Mouse (Mus musculus) limb, embryonic 15.5 days (tissue): ENCODE measurements around the gene Dapk2. TPM values are rescaled to one million over a fixed set of nuclear protein-coding genes. Genes with fewer than 3 reads are reported as not detected.

ENCODE experiments used
- ATAC-seq: fragments of 200-750 bp; cut with Nextera tagmentation; 2 replicates; pipeline ENCODE4 v1.8.0; 2017; ENCODE audit warnings: low read depth, moderate TSS enrichment; ENCODE audit not compliant: insufficient number of reproducible peaks, low FRiP score, low TSS enrichment
- H3K27ac ChIP-seq: fragments of 300-500 bp; sonication (generic); 2 replicates; pipeline ENCODE4 v1.5.1; 2015; ENCODE audit warnings: moderate library complexity, mild to moderate bottlenecking, inconsistent platforms
- H3K27me3 ChIP-seq: fragments of 300-500 bp; sonication (generic); 2 replicates; pipeline ENCODE4 v1.6.1; 2015; ENCODE audit warnings: inconsistent platforms
- H3K36me3 ChIP-seq: fragments of 300-500 bp; sonication (generic); 2 replicates; pipeline ENCODE4 v1.6.1; 2015; ENCODE audit warnings: inconsistent platforms
- H3K4me1 ChIP-seq: fragments of 300-500 bp; sonication (generic); 2 replicates; pipeline ENCODE4 v1.6.1; 2015; ENCODE audit warnings: inconsistent platforms
- H3K4me2 ChIP-seq: fragments of 300-500 bp; sonication (generic); 2 replicates; pipeline ENCODE4 v1.6.1; 2015; ENCODE audit warnings: mild to moderate bottlenecking, inconsistent platforms
- H3K4me3 ChIP-seq: fragments of 300-500 bp; sonication (generic); 2 replicates; pipeline ENCODE4 v1.5.1; 2015; ENCODE audit warnings: mild to moderate bottlenecking, inconsistent platforms
- H3K9ac ChIP-seq: fragments of 300-500 bp; sonication (generic); 2 replicates; pipeline ENCODE4 v1.6.1; 2015; ENCODE audit warnings: inconsistent platforms
- H3K9me3 ChIP-seq: fragments of 300-500 bp; sonication (generic); 2 replicates; pipeline ENCODE4 v1.6.1; 2016; ENCODE audit warnings: inconsistent platforms
- WGBS: fragments of 180-500 bp; shearing (Covaris S2); methylation state at CpG from one replicate; pipeline ENCODE4 v1.1.7; 2015; 5-methylcytosine and 5-hydroxymethylcytosine counted together
- polyA plus RNA-seq: library from polyadenylated mRNA; unstranded; fragments of >200 nt; fragmentation: Nextera tagmentation; extraction: Ambion mirVana; gene quantifications from 2 replicates; pipeline ENCODE4 v1.2.1, GENCODE M21; 2015

The Dapk2 gene
- polyA plus RNA-seq, 1 experiment from 2014 or later, result 4.6 TPM

DNA sequence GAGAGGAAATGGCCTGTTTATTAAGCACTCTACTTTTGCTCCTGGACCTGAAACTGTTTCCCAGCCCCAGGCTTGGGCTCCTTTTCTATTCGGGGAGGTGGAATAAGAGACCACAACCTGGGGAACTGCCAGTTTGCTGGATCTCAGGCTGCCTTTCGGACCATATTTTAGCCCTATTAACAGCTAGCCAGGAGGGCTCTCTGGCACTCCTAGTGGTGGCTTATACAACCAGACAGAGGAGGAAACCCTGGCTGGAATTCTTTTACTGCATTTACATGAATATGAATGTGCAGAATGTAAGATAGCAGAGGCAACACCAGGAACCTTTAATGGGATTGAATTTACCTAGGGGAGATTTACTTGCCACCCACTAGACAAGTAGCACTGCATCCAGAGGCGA lies 83.0 kb downstream of the Dapk2 start:
- H3K27me3 ChIP-seq, result no peaks in the 10 kb centered on the region
- H3K4me1 ChIP-seq, result peaks cover 18% of the 10 kb centered on the region
- ATAC-seq, result no peak
- no peak overlapping the region for H3K9ac ChIP-seq
- H3K9me3 ChIP-seq, result no peaks in the 10 kb centered on the region
- no peak overlapping the region for H3K27ac ChIP-seq
- H3K4me2 ChIP-seq, result no peak overlapping the region
- 41% methylated on average over 3 of the region's 3 CpGs for WGBS
- H3K36me3 ChIP-seq, result no peaks in the 10 kb centered on the region
- no peak overlapping the region for H3K4me3 ChIP-seq

DNA sequence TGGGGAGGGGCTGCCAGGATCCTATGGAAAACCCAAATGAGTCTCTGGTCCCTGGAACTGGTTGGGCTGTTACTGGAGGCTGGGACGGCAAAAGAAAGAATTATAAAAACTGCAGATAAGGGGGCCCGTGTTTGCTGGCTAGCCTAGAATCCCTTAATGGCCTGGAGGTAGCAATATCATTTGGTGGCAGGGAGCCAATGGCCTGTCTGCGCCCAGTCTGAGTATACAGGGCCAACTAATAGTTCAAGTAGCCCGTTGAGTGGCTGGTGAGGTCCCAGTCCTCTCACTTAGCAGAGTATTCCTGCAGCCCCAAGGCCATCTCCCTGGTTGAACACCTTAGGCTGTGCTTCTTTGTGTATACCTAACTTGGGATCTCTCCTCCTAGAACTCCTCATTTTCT lies 83.7 kb downstream of the Dapk2 start:
- Histone ChIP-seq H3K9ac (no peak overlapping the region), H3K4me3 (no peak overlapping the region), H3K4me1 (peaks cover 18% of the 10 kb centered on the region), H3K27ac (no peak overlapping the region), H3K4me2 (no peak overlapping the region), H3K36me3 (no peaks in the 10 kb centered on the region), H3K27me3 (no peaks in the 10 kb centered on the region), H3K9me3 (no peaks in the 10 kb centered on the region)
- 64% methylated on average over 4 of the region's 4 CpGs for whole genome bisulfite sequencing
- no peak for ATAC-seq

DNA sequence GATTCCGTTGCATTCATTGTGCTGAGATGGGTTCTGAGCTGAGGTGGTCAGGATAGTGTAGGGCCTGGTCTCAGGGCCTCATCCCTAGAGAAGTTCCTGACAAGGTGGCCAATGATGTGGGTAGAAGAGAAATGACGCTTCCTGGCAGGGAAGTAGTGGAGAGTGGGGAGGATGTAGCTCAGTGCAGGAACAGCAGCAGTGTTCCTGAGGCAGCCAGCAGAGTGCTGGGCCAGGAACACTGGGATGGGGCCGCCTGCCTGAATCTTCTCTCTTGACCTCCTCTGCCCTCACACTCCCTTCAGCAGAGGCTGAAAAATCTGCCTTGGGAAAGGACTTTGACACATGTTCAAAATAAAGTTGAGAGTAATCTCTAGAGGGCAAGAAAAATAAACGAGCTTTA lies 85.2 kb downstream of the Dapk2 start:
- Histone ChIP-seq H3K4me2 (no peak overlapping the region), H3K9ac (no peak overlapping the region), H3K27ac (no peak overlapping the region), H3K4me1 (peaks cover 18% of the 10 kb centered on the region), H3K36me3 (no peaks in the 10 kb centered on the region), H3K27me3 (no peaks in the 10 kb centered on the region), H3K9me3 (no peaks in the 10 kb centered on the region), H3K4me3 (no peak overlapping the region)
- no peak for ATAC-seq
- 67% methylated on average over 4 of the region's 4 CpGs for WGBS

DNA sequence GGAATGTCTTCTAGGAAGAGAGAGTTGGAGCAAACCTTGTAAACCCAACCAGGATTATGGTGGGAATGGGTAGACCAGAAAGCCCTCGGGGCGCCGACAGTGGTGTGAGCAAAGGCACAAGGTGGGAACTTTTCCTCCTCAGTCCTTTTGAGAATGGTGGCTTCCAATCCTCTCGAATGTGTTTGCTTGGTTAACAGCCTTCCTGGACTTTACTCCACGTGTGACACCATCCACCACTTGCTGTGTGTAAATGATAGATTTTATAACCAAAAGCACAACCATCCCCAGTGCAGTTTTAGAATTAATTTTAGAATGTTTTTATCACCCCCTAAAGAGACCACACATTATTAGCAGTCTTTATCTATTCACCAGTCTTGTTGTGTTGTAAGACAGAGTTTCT lies 86.1 kb downstream of the Dapk2 start:
- no peak for ATAC-seq
- Histone ChIP-seq H3K9me3 (no peaks in the 10 kb centered on the region), H3K27ac (no peak overlapping the region), H3K4me1 (peaks cover 18% of the 10 kb centered on the region), H3K4me2 (no peak overlapping the region), H3K27me3 (no peaks in the 10 kb centered on the region), H3K9ac (no peak overlapping the region), H3K4me3 (no peak overlapping the region), H3K36me3 (no peaks in the 10 kb centered on the region)
- WGBS, result 80% methylated on average over 5 of the region's 5 CpGs

- H3K36me3 ChIP-seq, result no peaks in the 10 kb centered on the region
- H3K4me1 ChIP-seq, result peaks cover 9% of the 10 kb centered on the region
- no peak overlapping the region for H3K9ac ChIP-seq
- no peak for ATAC-seq
- WGBS, result 56% methylated on average over 4 of the region's 4 CpGs
- H3K27me3 ChIP-seq, result no peaks in the 10 kb centered on the region
- H3K27ac ChIP-seq, result no peak overlapping the region
- no peak overlapping the region for H3K4me3 ChIP-seq
- H3K9me3 ChIP-seq, result no peaks in the 10 kb centered on the region
- H3K4me2 ChIP-seq, result no peak overlapping the region
Measured at GRCm38 (mm10) chr9:66245707-66246106, 87.7 kb downstream of the Dapk2 start.

GRCm38 (mm10) chr9:66249281-66249680 lies 91.3 kb downstream of the Dapk2 start:
- Histone ChIP-seq H3K9me3 (no peaks in the 10 kb centered on the region), H3K27ac (no peak overlapping the region), H3K4me2 (no peak overlapping the region), H3K4me1 (peaks cover 7% of the 10 kb centered on the region), H3K27me3 (no peaks in the 10 kb centered on the region), H3K36me3 (no peaks in the 10 kb centered on the region), H3K9ac (no peak overlapping the region), H3K4me3 (no peak overlapping the region)
- WGBS, result 77% methylated on average over 6 of the region's 6 CpGs
- no peak; the same call in 1 of the 2 replicates for ATAC-seq

GRCm38 (mm10) chr9:66251159-66251691 lies 93.2 kb downstream of the Dapk2 start:
- H3K4me3 ChIP-seq, result no peak overlapping the region
- ATAC-seq, result no peak
- H3K4me1 ChIP-seq, result peaks cover 7% of the 10 kb centered on the region
- no peaks in the 10 kb centered on the region for H3K9me3 ChIP-seq
- H3K27ac ChIP-seq, result no peak overlapping the region
- no peak overlapping the region for H3K4me2 ChIP-seq
- no peaks in the 10 kb centered on the region for H3K36me3 ChIP-seq
- WGBS, result 20% methylated on average over 6 of the region's 6 CpGs
- H3K9ac ChIP-seq, result no peak overlapping the region
- no peaks in the 10 kb centered on the region for H3K27me3 ChIP-seq

DNA sequence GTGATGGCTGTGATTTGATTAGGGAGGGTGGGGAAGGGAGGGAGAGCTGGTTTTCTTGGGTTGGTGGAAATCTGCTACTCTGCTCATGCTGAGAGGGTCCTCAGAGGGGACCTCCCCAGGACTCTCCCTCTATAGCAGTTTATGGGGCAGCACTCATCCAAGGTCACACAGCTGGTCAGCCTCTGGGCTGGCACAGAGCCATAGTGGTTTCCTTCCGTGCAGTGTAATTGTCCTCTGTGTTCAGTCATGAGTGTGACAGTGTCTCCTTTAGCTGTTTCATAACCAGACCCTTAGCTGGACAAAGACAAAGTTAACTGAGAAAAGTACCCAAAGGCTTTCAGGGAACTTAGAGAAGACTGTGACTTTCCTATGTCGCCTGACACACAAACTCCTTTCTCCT lies 103.7 kb downstream of the Dapk2 start:
- no peak overlapping the region for H3K4me3 ChIP-seq
- no peaks in the 10 kb centered on the region for H3K4me1 ChIP-seq
- H3K27ac ChIP-seq, result no peak overlapping the region
- no peaks in the 10 kb centered on the region for H3K9me3 ChIP-seq
- 61% methylated on average over 2 of the region's 2 CpGs for WGBS
- no peak overlapping the region for H3K9ac ChIP-seq
- H3K36me3 ChIP-seq, result no peaks in the 10 kb centered on the region
- H3K27me3 ChIP-seq, result no peaks in the 10 kb centered on the region
- ATAC-seq, result no peak
- H3K4me2 ChIP-seq, result no peak overlapping the region

DNA sequence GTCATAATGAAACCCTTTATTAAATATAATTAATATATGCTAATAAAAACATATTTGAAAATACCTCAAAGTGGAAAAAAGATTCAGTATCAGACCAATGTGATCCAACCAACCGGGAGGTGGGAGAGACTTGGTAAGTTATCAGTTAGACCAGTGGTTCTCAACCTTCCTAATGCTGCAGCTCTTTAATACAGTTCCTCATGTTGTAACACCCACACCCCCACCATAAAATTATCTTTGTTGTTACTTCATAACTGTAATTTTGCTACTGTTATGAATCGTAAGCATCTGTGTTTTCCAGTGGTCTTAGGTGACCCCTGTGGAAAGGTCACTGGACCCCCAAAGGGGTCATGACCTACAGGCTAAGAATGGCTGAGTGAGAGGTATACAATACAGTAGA lies 105.7 kb downstream of the Dapk2 start:
- H3K4me2 ChIP-seq, result no peak overlapping the region
- H3K4me1 ChIP-seq, result no peaks in the 10 kb centered on the region
- no peaks in the 10 kb centered on the region for H3K27me3 ChIP-seq
- no peak overlapping the region for H3K27ac ChIP-seq
- WGBS, result 85% methylated on average over 2 of the region's 2 CpGs
- no peaks in the 10 kb centered on the region for H3K9me3 ChIP-seq
- no peak for ATAC-seq
- no peak overlapping the region for H3K4me3 ChIP-seq
- H3K9ac ChIP-seq, result no peak overlapping the region
- no peaks in the 10 kb centered on the region for H3K36me3 ChIP-seq

GRCm38 (mm10) chr9:66265645-66266044 lies 107.6 kb downstream of the Dapk2 start:
- ATAC-seq, result no peak

GRCm38 (mm10) chr9:66266237-66267170 lies 108.5 kb downstream of the Dapk2 start:
- no peak overlapping the region for H3K9ac ChIP-seq
- H3K9me3 ChIP-seq, result no peaks in the 10 kb centered on the region
- WGBS, result 68% methylated on average over 5 of the region's 5 CpGs
- H3K36me3 ChIP-seq, result no peaks in the 10 kb centered on the region
- H3K27me3 ChIP-seq, result no peaks in the 10 kb centered on the region
- H3K4me3 ChIP-seq, result no peak overlapping the region
- H3K4me1 ChIP-seq, result peaks cover 2% of the 10 kb centered on the region; the same call in 1 of the 2 replicates
- no peak for ATAC-seq
- H3K27ac ChIP-seq, result no peak overlapping the region
- no peak overlapping the region for H3K4me2 ChIP-seq

More at GRCm38 (mm10) chr9:66265645-66266044, 107.6 kb downstream of the Dapk2 start:
- Histone ChIP-seq H3K4me1 (no peaks in the 10 kb centered on the region), H3K9me3 (no peaks in the 10 kb centered on the region), H3K4me2 (no peak overlapping the region), H3K27ac (no peak overlapping the region), H3K4me3 (no peak overlapping the region), H3K9ac (no peak overlapping the region), H3K36me3 (no peaks in the 10 kb centered on the region), H3K27me3 (no peaks in the 10 kb centered on the region)
- WGBS, result 21% methylated on average over 2 of the region's 2 CpGs

DNA sequence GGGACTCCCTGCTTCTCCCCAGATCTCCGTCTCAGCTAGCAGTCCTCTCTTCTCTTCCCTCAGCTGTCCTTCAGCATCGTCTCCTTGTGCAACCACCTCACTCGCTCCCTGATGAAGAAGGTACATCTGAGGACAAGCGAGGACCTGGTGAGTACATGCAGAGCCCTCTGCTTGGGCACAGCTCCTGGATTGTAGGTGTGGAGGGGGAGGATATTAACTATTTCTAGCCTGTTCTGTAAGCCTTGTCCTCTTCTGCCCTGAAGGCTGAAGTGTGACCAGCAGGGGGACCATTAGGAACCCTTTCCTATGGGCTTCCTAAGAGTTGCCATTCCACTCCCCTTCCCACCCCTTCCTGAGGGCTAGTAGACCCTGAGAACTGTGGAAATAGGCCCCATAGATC lies 110.8 kb downstream of the Dapk2 start:
- peaks cover 3% of the 10 kb centered on the region; the same call in 1 of the 2 replicates for H3K4me1 ChIP-seq
- H3K4me2 ChIP-seq, result no peak overlapping the region
- WGBS, result 78% methylated on average over 4 of the region's 4 CpGs
- no peak for ATAC-seq
- no peaks in the 10 kb centered on the region for H3K36me3 ChIP-seq
- no peak overlapping the region for H3K27ac ChIP-seq
- no peak overlapping the region for H3K9ac ChIP-seq
- no peaks in the 10 kb centered on the region for H3K27me3 ChIP-seq
- H3K9me3 ChIP-seq, result no peaks in the 10 kb centered on the region
- no peak overlapping the region for H3K4me3 ChIP-seq
